Mouse (Mus musculus): ENCODE results near the gene Glb1l3. TPM values are rescaled to one million over a fixed set of nuclear protein-coding genes. Genes with fewer than 3 reads are reported as not detected.

Gene Glb1l3
- polyA plus RNA-seq, 1 experiment from 2014 or later = not detected

GRCm38 (mm10) chr9:26798205-26798604, 62.5 kb downstream of the Glb1l3 start:
- Histone ChIP-seq H3K4me1 (ENCODE audit: control insufficient read depth, insufficient read depth, low read length) (no peaks in the 10 kb centered on the region), H3K9ac (ENCODE audit: low read length) (no peak overlapping the region), H3K27ac (ENCODE audit: low read depth, low read length) (no peak overlapping the region), H3K4me3 (ENCODE audit: low read depth, low read length) (no peak overlapping the region), H3K9me3 (replicated peaks; ENCODE audit: control insufficient read depth, low read length) (no peaks in the 10 kb centered on the region), H3K36me3 (ENCODE audit: control insufficient read depth, insufficient read depth, low read length) (no peaks in the 10 kb centered on the region), H3K4me2 (ENCODE audit: low read length) (no peak overlapping the region), H3K27me3 (replicated peaks; ENCODE audit: control insufficient read depth, insufficient read depth, low read length) (no peaks in the 10 kb centered on the region)
- DNase-seq (ENCODE audit: low spot score) (no peak), ATAC-seq (no peak)
- 92% methylated on average over 3 of the region's 3 CpGs for WGBS

- Histone ChIP-seq H3K4me1 (ENCODE audit: control insufficient read depth, insufficient read depth, low read length) (no peaks in the 10 kb centered on the region), H3K9ac (ENCODE audit: low read length) (no peak overlapping the region), H3K27ac (ENCODE audit: low read depth, low read length) (no peak overlapping the region), H3K4me3 (ENCODE audit: low read depth, low read length) (no peak overlapping the region), H3K27me3 (replicated peaks; ENCODE audit: control insufficient read depth, insufficient read depth, low read length) (no peaks in the 10 kb centered on the region), H3K36me3 (ENCODE audit: control insufficient read depth, insufficient read depth, low read length) (no peaks in the 10 kb centered on the region), H3K9me3 (replicated peaks; ENCODE audit: control insufficient read depth, low read length) (no peaks in the 10 kb centered on the region), H3K4me2 (ENCODE audit: low read length) (no peak overlapping the region)
- ATAC-seq = no peak
- no peak for DNase-seq (ENCODE audit: low spot score)
- WGBS = 70% methylated on average over 3 of the region's 3 CpGs
Measured at GRCm38 (mm10) chr9:26792829-26793228, 67.9 kb downstream of the Glb1l3 start.

- Histone ChIP-seq H3K9ac (ENCODE audit: low read length) (no peak overlapping the region), H3K4me3 (ENCODE audit: low read depth, low read length) (no peak overlapping the region), H3K27ac (ENCODE audit: low read depth, low read length) (no peak overlapping the region), H3K4me1 (ENCODE audit: control insufficient read depth, insufficient read depth, low read length) (no peaks in the 10 kb centered on the region), H3K27me3 (replicated peaks; ENCODE audit: control insufficient read depth, insufficient read depth, low read length) (no peaks in the 10 kb centered on the region), H3K4me2 (ENCODE audit: low read length) (no peak overlapping the region), H3K9me3 (replicated peaks; ENCODE audit: control insufficient read depth, low read length) (no peaks in the 10 kb centered on the region), H3K36me3 (ENCODE audit: control insufficient read depth, insufficient read depth, low read length) (no peaks in the 10 kb centered on the region)
- WGBS = 64% methylated on average over 7 of the region's 7 CpGs
- ATAC-seq (peak; percentile 54; the same call in 1 of the 2 replicates), DNase-seq (ENCODE audit: low spot score) (peak; percentile 24)
Measured at GRCm38 (mm10) chr9:26783414-26783975, 77.2 kb downstream of the Glb1l3 start.

GRCm38 (mm10) chr9:26778421-26778820, 82.3 kb downstream of the Glb1l3 start:
- ATAC-seq = no peak

GRCm38 (mm10) chr9:26776122-26776902, 84.4 kb downstream of the Glb1l3 start:
- ATAC-seq = peak; percentile 84
- Histone ChIP-seq H3K27ac (ENCODE audit: low read depth, low read length) (no peak overlapping the region), H3K27me3 (replicated peaks; ENCODE audit: control insufficient read depth, insufficient read depth, low read length) (no peaks in the 10 kb centered on the region), H3K4me3 (ENCODE audit: low read depth, low read length) (no peak overlapping the region), H3K9ac (ENCODE audit: low read length) (no peak overlapping the region), H3K4me2 (ENCODE audit: low read length) (no peak overlapping the region), H3K36me3 (ENCODE audit: control insufficient read depth, insufficient read depth, low read length) (no peaks in the 10 kb centered on the region), H3K4me1 (ENCODE audit: control insufficient read depth, insufficient read depth, low read length) (no peaks in the 10 kb centered on the region), H3K9me3 (replicated peaks; ENCODE audit: control insufficient read depth, low read length) (no peaks in the 10 kb centered on the region)
- WGBS = 63% methylated on average over 6 of the region's 6 CpGs
- peak; percentile 90 for DNase-seq (ENCODE audit: low spot score)

More at GRCm38 (mm10) chr9:26778421-26778820, 82.3 kb downstream of the Glb1l3 start:
- Histone ChIP-seq H3K4me1 (ENCODE audit: control insufficient read depth, insufficient read depth, low read length) (no peaks in the 10 kb centered on the region), H3K27me3 (replicated peaks; ENCODE audit: control insufficient read depth, insufficient read depth, low read length) (no peaks in the 10 kb centered on the region), H3K36me3 (ENCODE audit: control insufficient read depth, insufficient read depth, low read length) (no peaks in the 10 kb centered on the region), H3K4me3 (ENCODE audit: low read depth, low read length) (no peak overlapping the region), H3K9ac (ENCODE audit: low read length) (no peak overlapping the region), H3K4me2 (ENCODE audit: low read length) (no peak overlapping the region), H3K27ac (ENCODE audit: low read depth, low read length) (no peak overlapping the region), H3K9me3 (replicated peaks; ENCODE audit: control insufficient read depth, low read length) (no peaks in the 10 kb centered on the region)
- WGBS = 93% methylated on average over 7 of the region's 7 CpGs
- no peak for DNase-seq (ENCODE audit: low spot score)

GRCm38 (mm10) chr9:26775700-26776099, 85.0 kb downstream of the Glb1l3 start:
- no peak overlapping the region for H3K9ac ChIP-seq (ENCODE audit: low read length)
- H3K4me2 ChIP-seq (ENCODE audit: low read length) = no peak overlapping the region
- 82% methylated on average over 2 of the region's 2 CpGs for WGBS
- no peaks in the 10 kb centered on the region for H3K4me1 ChIP-seq (ENCODE audit: control insufficient read depth, insufficient read depth, low read length)
- no peak; the same call in 1 of the 2 replicates for ATAC-seq
- H3K4me3 ChIP-seq (ENCODE audit: low read depth, low read length) = no peak overlapping the region
- no peaks in the 10 kb centered on the region for H3K9me3 ChIP-seq (replicated peaks; ENCODE audit: control insufficient read depth, low read length)
- H3K27me3 ChIP-seq (replicated peaks; ENCODE audit: control insufficient read depth, insufficient read depth, low read length) = no peaks in the 10 kb centered on the region
- no peak overlapping the region for H3K27ac ChIP-seq (ENCODE audit: low read depth, low read length)
- no peaks in the 10 kb centered on the region for H3K36me3 ChIP-seq (ENCODE audit: control insufficient read depth, insufficient read depth, low read length)
- DNase-seq (ENCODE audit: low spot score) = no peak

GRCm38 (mm10) chr9:26768181-26768580, 92.5 kb downstream of the Glb1l3 start:
- no peaks in the 10 kb centered on the region for H3K36me3 ChIP-seq (ENCODE audit: control insufficient read depth, insufficient read depth, low read length)
- H3K27me3 ChIP-seq (replicated peaks; ENCODE audit: control insufficient read depth, insufficient read depth, low read length) = no peaks in the 10 kb centered on the region
- H3K4me2 ChIP-seq (ENCODE audit: low read length) = no peak overlapping the region
- H3K9me3 ChIP-seq (replicated peaks; ENCODE audit: control insufficient read depth, low read length) = no peaks in the 10 kb centered on the region
- ATAC-seq (no peak), DNase-seq (ENCODE audit: low spot score) (no peak)
- 89% methylated on average over 3 of the region's 3 CpGs for WGBS
- H3K27ac ChIP-seq (ENCODE audit: low read depth, low read length) = no peak overlapping the region
- no peaks in the 10 kb centered on the region for H3K4me1 ChIP-seq (ENCODE audit: control insufficient read depth, insufficient read depth, low read length)
- H3K4me3 ChIP-seq (ENCODE audit: low read depth, low read length) = no peak overlapping the region
- no peak overlapping the region for H3K9ac ChIP-seq (ENCODE audit: low read length)
